Mouse (Mus musculus): ENCODE data around the gene Gm6657. TPM values are rescaled to one million over a fixed set of nuclear protein-coding genes. Genes with fewer than 3 reads are reported as not detected.

Gm6657 gene
- total RNA-seq, 2 experiments from 2014 or later = not detected

DNA sequence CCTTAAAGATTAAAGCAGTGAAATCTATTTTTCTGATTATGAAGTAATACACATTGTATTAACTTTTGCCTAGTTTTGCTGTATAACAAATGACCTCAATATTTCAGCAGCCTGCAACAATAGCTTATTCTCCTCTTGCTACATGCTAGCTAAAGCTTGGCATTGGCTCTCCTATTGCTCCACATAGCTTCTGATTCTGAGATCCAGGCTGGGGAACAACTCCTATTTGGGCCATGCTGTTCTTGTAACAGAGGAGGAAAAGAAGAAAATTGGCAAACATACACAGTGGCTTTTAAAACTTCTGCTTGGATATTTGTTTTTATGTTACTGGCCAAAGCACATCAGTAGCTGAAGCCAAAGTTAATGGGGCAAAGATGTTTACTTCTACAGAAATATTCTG, 55.1 kb downstream of the Gm6657 start:
- no peak for ATAC-seq (replicated peaks; ENCODE audit: low FRiP score, low TSS enrichment, poor library complexity, severe bottlenecking)

Other genes with a start within 250 kb of the Gm6657 start
- gene Gphn, start 32.1 kb downstream of the Gm6657 start, total RNA-seq (2014; fragmentation: Nextera tagmentation) = 8.4 and 14.0 TPM in 2 replicates
- 10.9 and 11.1 TPM in 2 replicates for gene Gphn, start 32.1 kb downstream of the Gm6657 start, total RNA-seq (2017)

Measured in megakaryocyte-erythroid progenitor cell, adult 5-6 weeks (primary cell).